Mouse (Mus musculus) hindbrain, embryonic 13.5 days (tissue): Measurements from ENCODE around the gene Cbr2. TPM values are rescaled to one million over a fixed set of nuclear protein-coding genes. Genes with fewer than 3 reads are reported as not detected.
A peak's percentile ranks its signal among the peaks of the same experiment; 100 is the strongest.

Experiments
- ATAC-seq: fragments of 200-750 bp; cut with Nextera tagmentation; 2 replicates; pipeline ENCODE4 v1.8.0; 2017; ENCODE audit warnings: moderate TSS enrichment; ENCODE audit not compliant: low FRiP score
- H3K27ac ChIP-seq: fragments of 300-500 bp; sonication (generic); 2 replicates; pipeline ENCODE4 v1.5.1; 2015; ENCODE audit warnings: inconsistent platforms, mild to moderate bottlenecking, moderate library complexity
- H3K27me3 ChIP-seq: fragments of 300-500 bp; sonication (generic); 2 replicates; pipeline ENCODE4 v1.6.1; 2015; ENCODE audit warnings: mild to moderate bottlenecking, inconsistent platforms
- H3K36me3 ChIP-seq: fragments of 300-500 bp; sonication (generic); 2 replicates; pipeline ENCODE4 v1.6.1; 2015; ENCODE audit warnings: mild to moderate bottlenecking, inconsistent platforms
- H3K4me1 ChIP-seq: fragments of 300-500 bp; sonication (generic); replicated peaks from 2 replicates; pipeline ENCODE4 v1.6.1; 2015; ENCODE audit warnings: inconsistent platforms
- H3K4me2 ChIP-seq: fragments of 300-500 bp; sonication (generic); 2 replicates; pipeline ENCODE4 v1.6.1; 2015; ENCODE audit warnings: inconsistent platforms, mild to moderate bottlenecking, moderate library complexity
- H3K4me3 ChIP-seq: fragments of 300-500 bp; sonication (generic); 2 replicates; pipeline ENCODE4 v1.5.1; 2015; ENCODE audit warnings: mild to moderate bottlenecking, inconsistent platforms
- H3K9ac ChIP-seq: fragments of 300-500 bp; sonication (generic); 2 replicates; pipeline ENCODE4 v1.6.1; 2015; ENCODE audit warnings: mild to moderate bottlenecking, inconsistent platforms
- H3K9me3 ChIP-seq: fragments of 300-500 bp; sonication (generic); 2 replicates; pipeline ENCODE4 v1.6.1; 2016; ENCODE audit warnings: inconsistent platforms
- WGBS: fragments of 180-500 bp; shearing (Covaris S2); methylation state at CpG from one replicate; pipeline ENCODE4 v1.1.7; 2015; 5-methylcytosine and 5-hydroxymethylcytosine counted together
- polyA plus RNA-seq: library from polyadenylated mRNA; unstranded; fragments of >200 nt; fragmentation: Nextera tagmentation; extraction: Ambion mirVana; gene quantifications from 2 replicates; pipeline ENCODE4 v1.2.1, GENCODE M21; 2015

The Cbr2 gene
- polyA plus RNA-seq, 1 experiment from 2014 or later, result 0.49 TPM

DNA sequence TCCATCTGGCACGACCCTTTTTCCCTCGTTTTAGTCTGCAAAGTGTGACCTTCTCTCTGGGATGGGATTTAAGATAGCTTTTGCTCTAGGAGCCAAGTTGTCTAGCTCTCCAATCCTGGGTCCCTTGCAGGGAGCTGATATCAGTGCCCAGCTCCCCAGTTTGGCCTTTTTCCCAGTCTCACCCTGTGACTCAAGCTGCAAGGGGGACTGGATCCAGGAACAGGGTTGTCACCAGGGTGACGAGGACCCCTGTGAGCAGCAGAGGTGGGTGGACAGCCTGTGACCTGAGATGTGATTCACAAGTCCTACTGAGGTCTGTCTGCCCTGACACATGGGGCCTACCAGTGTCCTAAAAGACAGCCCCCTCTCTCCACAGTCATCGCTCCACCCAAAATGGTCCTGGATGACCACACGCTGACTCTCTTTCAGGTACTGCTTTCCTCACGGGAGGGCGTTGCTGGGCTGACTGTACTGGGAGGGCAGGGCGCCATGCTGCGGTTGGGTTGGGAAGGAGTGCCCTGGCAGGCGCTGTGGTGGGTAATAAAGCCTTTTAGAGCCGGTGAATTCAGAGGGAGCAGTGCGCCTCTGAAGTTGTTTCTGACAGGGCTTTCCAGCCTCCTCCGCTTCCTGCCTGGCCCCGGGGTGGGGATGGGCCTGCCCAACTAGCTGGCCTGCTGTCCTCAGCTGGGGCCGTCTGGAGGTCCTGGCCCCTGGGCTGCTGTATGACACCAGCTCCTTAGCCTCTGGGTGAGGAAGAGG, 28.0 kb downstream of the Cbr2 start:
- Histone ChIP-seq H3K36me3 (peaks cover 49% of the 10 kb centered on the region), H3K4me1 (peaks cover 38% of the 10 kb centered on the region), H3K9ac (peak overlapping the region; percentile 55), H3K27ac (no peak overlapping the region), H3K9me3 (no peaks in the 10 kb centered on the region), H3K4me2 (no peak overlapping the region), H3K27me3 (no peaks in the 10 kb centered on the region), H3K4me3 (no peak overlapping the region)
- WGBS, result 40% methylated on average over 15 of the region's 15 CpGs
- no peak for ATAC-seq

DNA sequence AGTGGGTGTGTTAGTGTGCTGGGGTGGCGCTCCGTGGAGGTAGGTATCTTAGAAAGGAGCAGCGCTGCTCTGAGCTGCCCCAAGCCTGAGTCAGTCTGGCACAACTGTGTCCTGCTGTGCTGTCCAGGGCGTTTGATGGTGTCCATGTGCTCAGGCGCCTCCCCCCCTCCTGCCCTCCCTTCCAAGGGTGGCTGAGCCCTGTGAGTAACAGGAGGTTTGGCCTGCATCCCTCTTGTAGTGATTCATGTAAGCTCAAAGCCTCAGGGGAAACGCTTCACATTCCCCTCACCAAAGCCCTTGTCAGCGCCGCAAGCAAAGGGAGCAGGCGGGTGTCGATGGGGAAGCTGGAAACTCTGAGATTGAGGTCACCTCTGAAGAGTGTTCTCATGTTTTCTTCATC, 34.2 kb downstream of the Cbr2 start:
- H3K27me3 ChIP-seq, result no peaks in the 10 kb centered on the region
- no peak overlapping the region for H3K27ac ChIP-seq
- ATAC-seq, result no peak
- WGBS, result 80% methylated on average over 10 of the region's 10 CpGs
- no peaks in the 10 kb centered on the region for H3K9me3 ChIP-seq
- H3K4me3 ChIP-seq, result no peak overlapping the region
- no peak overlapping the region for H3K9ac ChIP-seq
- peaks cover 69% of the 10 kb centered on the region for H3K36me3 ChIP-seq
- no peak overlapping the region for H3K4me2 ChIP-seq
- H3K4me1 ChIP-seq, result peaks cover 20% of the 10 kb centered on the region

- 92% methylated on average over 6 of the region's 6 CpGs for WGBS
- H3K36me3 ChIP-seq, result peaks cover 67% of the 10 kb centered on the region
Observed at GRCm38 (mm10) chr11:120696568-120696967, 35.3 kb downstream of the Cbr2 start.

DNA sequence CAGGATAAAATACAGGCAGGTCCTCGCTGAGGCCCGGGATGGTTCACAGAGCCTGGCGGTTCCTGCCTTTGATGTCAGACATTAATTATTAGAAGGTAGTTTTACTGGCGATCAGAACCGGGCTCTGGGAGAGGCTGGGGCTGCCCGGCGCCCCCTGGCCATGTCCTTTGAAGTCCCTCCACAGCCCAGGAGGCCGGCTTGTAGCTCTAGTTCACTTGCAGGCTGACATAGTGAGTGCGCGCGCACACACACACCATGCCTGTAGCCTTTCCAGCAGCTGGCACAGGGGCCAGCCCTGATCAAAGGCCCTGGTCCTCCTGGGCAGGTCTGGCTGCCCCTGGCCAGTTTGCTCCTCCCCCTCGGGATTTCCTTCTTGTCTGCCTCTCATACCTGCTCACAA, 36.3 kb downstream of the Cbr2 start:
- peak overlapping the region; percentile 20; the same call in 1 of the 2 replicates for H3K27ac ChIP-seq
- H3K4me3 ChIP-seq, result no peak overlapping the region
- no peaks in the 10 kb centered on the region for H3K27me3 ChIP-seq
- no peak overlapping the region for H3K4me2 ChIP-seq
- 43% methylated on average over 12 of the region's 12 CpGs for WGBS
- ATAC-seq, result 0 out of 2 replicates have a peak, but pooled peaks have one; percentile 43
- H3K9me3 ChIP-seq, result no peaks in the 10 kb centered on the region
- peaks cover 65% of the 10 kb centered on the region for H3K36me3 ChIP-seq
- peaks cover 20% of the 10 kb centered on the region for H3K4me1 ChIP-seq
- H3K9ac ChIP-seq, result peak overlapping the region; percentile 35; the same call in 1 of the 2 replicates

More at GRCm38 (mm10) chr11:120696568-120696967, 35.3 kb downstream of the Cbr2 start:
- Histone ChIP-seq H3K4me1 (peaks cover 20% of the 10 kb centered on the region), H3K4me2 (no peak overlapping the region), H3K9ac (no peak overlapping the region), H3K27me3 (no peaks in the 10 kb centered on the region), H3K9me3 (no peaks in the 10 kb centered on the region), H3K4me3 (no peak overlapping the region), H3K27ac (no peak overlapping the region)
- ATAC-seq, result no peak

GRCm38 (mm10) chr11:120695184-120695583, 36.7 kb downstream of the Cbr2 start:
- H3K27me3 ChIP-seq, result no peaks in the 10 kb centered on the region
- H3K27ac ChIP-seq, result no peak overlapping the region
- H3K9me3 ChIP-seq, result no peaks in the 10 kb centered on the region
- WGBS, result 20% methylated on average over 4 of the region's 4 CpGs
- H3K36me3 ChIP-seq, result peaks cover 66% of the 10 kb centered on the region
- H3K9ac ChIP-seq, result peak overlapping the region; percentile 35; the same call in 1 of the 2 replicates
- no peak overlapping the region for H3K4me2 ChIP-seq
- ATAC-seq, result peak; percentile 63; the same call in 1 of the 2 replicates
- no peak overlapping the region for H3K4me3 ChIP-seq
- peaks cover 20% of the 10 kb centered on the region for H3K4me1 ChIP-seq

GRCm38 (mm10) chr11:120693461-120693860, 38.5 kb downstream of the Cbr2 start:
- no peak overlapping the region for H3K4me3 ChIP-seq
- H3K4me1 ChIP-seq, result peaks cover 20% of the 10 kb centered on the region
- no peak overlapping the region for H3K4me2 ChIP-seq
- WGBS, result 41% methylated on average over 3 of the region's 3 CpGs
- H3K36me3 ChIP-seq, result peaks cover 66% of the 10 kb centered on the region
- ATAC-seq, result no peak
- no peaks in the 10 kb centered on the region for H3K9me3 ChIP-seq
- H3K9ac ChIP-seq, result no peak overlapping the region
- H3K27ac ChIP-seq, result no peak overlapping the region
- H3K27me3 ChIP-seq, result no peaks in the 10 kb centered on the region

- Histone ChIP-seq H3K4me2 (no peak overlapping the region), H3K9ac (no peak overlapping the region), H3K27me3 (no peaks in the 10 kb centered on the region), H3K27ac (no peak overlapping the region), H3K36me3 (peaks cover 72% of the 10 kb centered on the region), H3K4me3 (no peak overlapping the region), H3K9me3 (no peaks in the 10 kb centered on the region), H3K4me1 (peaks cover 20% of the 10 kb centered on the region)
- no peak for ATAC-seq
- WGBS, result 94% methylated on average over 4 of the region's 4 CpGs
Observed at GRCm38 (mm10) chr11:120692471-120693011, 39.4 kb downstream of the Cbr2 start.

- WGBS, result 84% methylated on average over 3 of the region's 3 CpGs
- peaks cover 81% of the 10 kb centered on the region for H3K36me3 ChIP-seq
Observed at GRCm38 (mm10) chr11:120689365-120689764, 42.5 kb downstream of the Cbr2 start.

GRCm38 (mm10) chr11:120686650-120687272, 45.2 kb downstream of the Cbr2 start:
- no peak overlapping the region for H3K9ac ChIP-seq
- 76% methylated on average over 20 of the region's 20 CpGs for WGBS
- no peaks in the 10 kb centered on the region for H3K9me3 ChIP-seq
- H3K36me3 ChIP-seq, result peaks cover 84% of the 10 kb centered on the region
- no peak overlapping the region for H3K4me2 ChIP-seq
- no peak overlapping the region for H3K27ac ChIP-seq
- H3K27me3 ChIP-seq, result no peaks in the 10 kb centered on the region
- no peak for ATAC-seq
- no peak overlapping the region for H3K4me3 ChIP-seq
- no peaks in the 10 kb centered on the region for H3K4me1 ChIP-seq

More at GRCm38 (mm10) chr11:120689365-120689764, 42.5 kb downstream of the Cbr2 start:
- H3K4me3 ChIP-seq, result no peak overlapping the region
- peaks cover 3% of the 10 kb centered on the region for H3K4me1 ChIP-seq
- H3K4me2 ChIP-seq, result no peak overlapping the region
- no peak overlapping the region for H3K27ac ChIP-seq
- ATAC-seq, result no peak
- H3K9me3 ChIP-seq, result no peaks in the 10 kb centered on the region
- no peak overlapping the region for H3K9ac ChIP-seq
- no peaks in the 10 kb centered on the region for H3K27me3 ChIP-seq

GRCm38 (mm10) chr11:120684660-120685059, 47.3 kb downstream of the Cbr2 start:
- Histone ChIP-seq H3K27me3 (no peaks in the 10 kb centered on the region), H3K9ac (no peak overlapping the region), H3K4me2 (no peak overlapping the region), H3K4me3 (no peak overlapping the region), H3K36me3 (peaks cover 87% of the 10 kb centered on the region), H3K27ac (no peak overlapping the region), H3K4me1 (no peaks in the 10 kb centered on the region), H3K9me3 (no peaks in the 10 kb centered on the region)
- 91% methylated on average over 2 of the region's 2 CpGs for WGBS
- no peak for ATAC-seq

DNA sequence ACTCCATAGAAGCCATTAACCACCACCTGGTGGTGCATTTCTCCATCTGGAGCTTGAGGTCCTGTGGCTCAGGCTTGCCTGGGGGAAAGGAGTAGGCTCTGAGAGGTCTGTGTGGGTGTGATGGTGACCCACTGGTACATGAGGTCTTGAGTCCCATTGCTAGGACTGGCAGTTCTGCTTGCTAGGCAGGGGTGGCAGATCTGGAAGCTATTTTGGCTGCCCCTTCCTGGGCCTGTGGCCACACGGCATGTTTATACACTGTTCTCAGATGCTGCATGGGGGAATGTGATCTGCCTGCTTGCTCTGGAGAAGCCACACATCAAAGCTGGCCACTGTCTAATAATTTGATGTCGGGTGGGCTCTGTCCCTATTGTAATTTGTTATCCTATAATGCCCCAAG, 47.8 kb downstream of the Cbr2 start:
- no peaks in the 10 kb centered on the region for H3K9me3 ChIP-seq
- peaks cover 87% of the 10 kb centered on the region for H3K36me3 ChIP-seq
- no peaks in the 10 kb centered on the region for H3K27me3 ChIP-seq
- 95% methylated on average over 2 of the region's 2 CpGs for WGBS
- H3K4me2 ChIP-seq, result no peak overlapping the region
- ATAC-seq, result no peak
- no peak overlapping the region for H3K27ac ChIP-seq
- no peak overlapping the region for H3K4me3 ChIP-seq
- H3K4me1 ChIP-seq, result no peaks in the 10 kb centered on the region
- no peak overlapping the region for H3K9ac ChIP-seq

DNA sequence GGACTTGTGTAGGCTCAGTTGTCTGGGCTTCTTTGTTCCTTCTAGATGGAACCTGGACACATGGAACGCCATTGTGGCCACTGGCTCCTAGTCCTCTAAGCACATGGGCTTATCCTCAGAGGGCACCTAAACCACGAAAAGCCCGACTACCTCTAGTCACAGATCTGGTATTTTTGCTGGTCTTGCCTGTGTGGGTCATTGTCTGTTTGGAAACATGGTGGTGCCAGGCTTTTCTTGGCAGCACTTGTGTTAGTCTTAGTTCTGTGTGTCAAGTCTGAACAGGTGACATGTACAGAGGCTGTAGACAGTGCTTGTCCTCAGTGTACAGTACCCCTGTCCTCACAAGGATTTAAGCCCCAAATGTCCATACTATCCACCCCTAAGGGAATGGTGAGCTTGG, 48.4 kb downstream of the Cbr2 start:
- peaks cover 87% of the 10 kb centered on the region for H3K36me3 ChIP-seq
- no peak for ATAC-seq
- no peaks in the 10 kb centered on the region for H3K4me1 ChIP-seq
- no peak overlapping the region for H3K9ac ChIP-seq
- WGBS, result 89% methylated on average over 3 of the region's 3 CpGs
- no peaks in the 10 kb centered on the region for H3K27me3 ChIP-seq
- H3K4me3 ChIP-seq, result no peak overlapping the region
- H3K27ac ChIP-seq, result no peak overlapping the region
- H3K4me2 ChIP-seq, result no peak overlapping the region
- H3K9me3 ChIP-seq, result no peaks in the 10 kb centered on the region
